ENCODE assay signal across 22 mouse cellular contexts in genomic region chr1:93811495-93812039, GRCm38 (mm10). TPM values are rescaled to one million over a fixed set of nuclear protein-coding genes. Genes with fewer than 3 reads are reported as not detected.
DNase-seq lines count a peak whose midpoint lies in the region; ATAC-seq and TF ChIP-seq lines count a peak whose summit lies in the region.
"Had no signal": no experiment of that assay in that cellular context is flagged by ENCODE, and none has a peak within 500 bp of the region (broad histone marks: within the 10 kb centered on the region; RNA-seq: fewer than 3 reads in every experiment).

No protein-coding gene starts in this region.

- H3K4me2 ChIP-seq in intestine, postnatal 0 days (replicated peaks; ENCODE audit: low read depth): no peak overlapping the region
- no peak overlapping the region for H3K4me2 ChIP-seq in intestine, embryonic 16.5 days (ENCODE audit: low read depth, low read length)
- H3K4me2 ChIP-seq: embryonic facial prominence, embryonic 13.5 days; forebrain, embryonic 12.5 days; heart, embryonic 13.5 days; hindbrain, embryonic 15.5 days had no signal

- H3K4me3 ChIP-seq in intestine, postnatal 0 days (ENCODE audit: low read depth, low read length): no peak overlapping the region
- H3K4me3 ChIP-seq in intestine, embryonic 16.5 days (ENCODE audit: low read length): no peak overlapping the region
- H3K4me3 ChIP-seq: embryonic facial prominence, embryonic 13.5 days; forebrain, embryonic 12.5 days; heart, embryonic 13.5 days; hindbrain, embryonic 15.5 days had no signal

- H3K36me3 ChIP-seq in intestine, postnatal 0 days (ENCODE audit: control insufficient read depth, insufficient read depth): peaks cover 86% of the 10 kb centered on the region
- peaks cover 36% of the 10 kb centered on the region for H3K36me3 ChIP-seq in intestine, embryonic 16.5 days (ENCODE audit: control insufficient read depth, insufficient read depth, low read length)

- H3K4me1 ChIP-seq in intestine, postnatal 0 days (replicated peaks; ENCODE audit: control insufficient read depth, insufficient read depth, low read length): no peaks in the 10 kb centered on the region
- H3K4me1 ChIP-seq in intestine, embryonic 16.5 days (ENCODE audit: control insufficient read depth, insufficient read depth, low read length): no peaks in the 10 kb centered on the region
- H3K4me1 ChIP-seq: embryonic facial prominence, embryonic 13.5 days; forebrain, embryonic 12.5 days; heart, embryonic 13.5 days; hindbrain, embryonic 15.5 days had no signal

- TF ChIP-seq CTCF in intestine, postnatal 0 days (IDR thresholded peaks at IDR 0.05; ENCODE audit: low read depth): no peak

- H3K27me3 ChIP-seq in intestine, postnatal 0 days (replicated peaks; ENCODE audit: control insufficient read depth, insufficient read depth, low read length): no peaks in the 10 kb centered on the region
- H3K27me3 ChIP-seq in intestine, embryonic 16.5 days (replicated peaks; ENCODE audit: control insufficient read depth, insufficient read depth, low read length): no peaks in the 10 kb centered on the region
- H3K27me3 ChIP-seq: CH12.LX; embryonic facial prominence, embryonic 13.5 days; forebrain, embryonic 12.5 days; heart, embryonic 13.5 days; hindbrain, embryonic 15.5 days had no signal

- no peaks in the 10 kb centered on the region for H3K9me3 ChIP-seq in intestine, postnatal 0 days (ENCODE audit: control insufficient read depth)
- no peaks in the 10 kb centered on the region for H3K9me3 ChIP-seq in intestine, embryonic 16.5 days (ENCODE audit: control insufficient read depth, low read length)
- H3K9me3 ChIP-seq: embryonic facial prominence, embryonic 13.5 days; forebrain, embryonic 12.5 days; heart, embryonic 13.5 days; hindbrain, embryonic 15.5 days had no signal

- DNase-seq in cerebellum, adult 18-20 months: peak; percentile 48 to 55
- DNase-seq in cerebellum, postnatal 10 days: no peak
- peak; percentile 44 to 54 for DNase-seq in cerebellum, postnatal 25 days
- no peak for DNase-seq in cerebellum, adult 11 months
- DNase-seq in urinary bladder, postnatal 4 days (ENCODE audit: low spot score in 2 of 2): no peak
- DNase-seq: adrenal gland, adult 2 months; adrenal gland, postnatal 25 days; heart, postnatal 36 days; kidney, adult 11 months; kidney, adult 9 months had no signal

- 0 out of 2 replicates have a peak, but pooled peaks have one; percentile 20 for ATAC-seq in intestine, postnatal 0 days
- ATAC-seq in intestine, embryonic 16.5 days: no peak
- ATAC-seq in megakaryocyte, adult 5-6 weeks (ENCODE audit: poor library complexity, severe bottlenecking): peak; percentile 62
- ATAC-seq: forebrain, embryonic 16.5 days had no signal

- 85% methylated on average over 8 of the region's 8 CpGs for WGBS in intestine, postnatal 0 days
- 85% methylated on average over 8 of the region's 8 CpGs for WGBS in intestine, embryonic 16.5 days

- no peak overlapping the region for H3K9ac ChIP-seq in intestine, postnatal 0 days (ENCODE audit: low read depth, low read length)
- H3K9ac ChIP-seq in intestine, embryonic 16.5 days (ENCODE audit: low read depth, low read length): no peak overlapping the region
- H3K9ac ChIP-seq: forebrain, embryonic 12.5 days; heart, embryonic 13.5 days; hindbrain, embryonic 15.5 days had no signal

- no peak overlapping the region for H3K27ac ChIP-seq in intestine, postnatal 0 days (ENCODE audit: low read depth, low read length)
- H3K27ac ChIP-seq in intestine, embryonic 16.5 days (ENCODE audit: low read length): no peak overlapping the region
- H3K27ac ChIP-seq: embryonic facial prominence, embryonic 13.5 days; forebrain, embryonic 12.5 days; heart, embryonic 13.5 days; hindbrain, embryonic 15.5 days had no signal

RNA-seq across cellular contexts. Expression of gene Ing5, which starts 7.8 kb away (rescaled TPM):
- 6.0 and 7.2 TPM in 2 replicates for polyA plus RNA-seq in intestine, postnatal 0 days (2015; fragmentation: Nextera tagmentation; extraction: Ambion mirVana)
- polyA plus RNA-seq in intestine, embryonic 16.5 days (2015; fragmentation: Nextera tagmentation; extraction: Ambion mirVana): 15.9 TPM in 2 replicates
- total RNA-seq in megakaryocyte, adult 5-6 weeks (2015): 8.3 and 11.1 TPM in 2 replicates
- 22.1 and 26.3 TPM in 2 replicates for total RNA-seq in megakaryocyte, adult 5-6 weeks (2017)

RNA-seq across cellular contexts. Expression of gene Dtymk, which starts 9.8 kb away (rescaled TPM):
- 85.8 and 87.1 TPM in 2 replicates for polyA plus RNA-seq in intestine, postnatal 0 days (2015; fragmentation: Nextera tagmentation; extraction: Ambion mirVana)
- polyA plus RNA-seq in intestine, embryonic 16.5 days (2015; fragmentation: Nextera tagmentation; extraction: Ambion mirVana): 176 and 191 TPM in 2 replicates
- 89.6 and 94.6 TPM in 2 replicates for total RNA-seq in megakaryocyte, adult 5-6 weeks (2015)
- 78.7 and 94.6 TPM in 2 replicates for total RNA-seq in megakaryocyte, adult 5-6 weeks (2017)

RNA-seq across cellular contexts. Expression of gene D2hgdh, which starts 13.1 kb away (rescaled TPM):
- polyA plus RNA-seq in intestine, postnatal 0 days (2015; fragmentation: Nextera tagmentation; extraction: Ambion mirVana): 9.3 and 9.5 TPM in 2 replicates
- 15.8 and 16.9 TPM in 2 replicates for polyA plus RNA-seq in intestine, embryonic 16.5 days (2015; fragmentation: Nextera tagmentation; extraction: Ambion mirVana)
- total RNA-seq in megakaryocyte, adult 5-6 weeks (2015): 10.8 and 12.4 TPM in 2 replicates
- 13.2 and 15.2 TPM in 2 replicates for total RNA-seq in megakaryocyte, adult 5-6 weeks (2017)

RNA-seq across cellular contexts. Expression of gene Gal3st2, which starts 49.5 kb away (rescaled TPM):
- 13.3 and 14.1 TPM in 2 replicates for polyA plus RNA-seq in intestine, postnatal 0 days (2015; fragmentation: Nextera tagmentation; extraction: Ambion mirVana)
- 0.12 and 0.13 TPM in 2 replicates for polyA plus RNA-seq in intestine, embryonic 16.5 days (2015; fragmentation: Nextera tagmentation; extraction: Ambion mirVana)
- not detected in 2 replicates for total RNA-seq in megakaryocyte, adult 5-6 weeks (2015)
- total RNA-seq in megakaryocyte, adult 5-6 weeks (2017): not detected in 2 replicates
- total RNA-seq: adrenal gland, adult 2 months; adrenal gland, postnatal 25 days; gastrocnemius, adult 8-10 months had no signal
- polyA plus RNA-seq: embryonic facial prominence, embryonic 13.5 days; forebrain, embryonic 12.5 days; forebrain, embryonic 16.5 days; heart, postnatal 0 days; hindbrain, embryonic 11.5 days; hindbrain, embryonic 15.5 days had no signal

RNA-seq across cellular contexts. Expression of gene Thap4, which starts 56.9 kb away (rescaled TPM):
- 56.6 and 59.0 TPM in 2 replicates for polyA plus RNA-seq in intestine, postnatal 0 days (2015; fragmentation: Nextera tagmentation; extraction: Ambion mirVana)
- 85.9 and 88.1 TPM in 2 replicates for polyA plus RNA-seq in intestine, embryonic 16.5 days (2015; fragmentation: Nextera tagmentation; extraction: Ambion mirVana)
- 19.5 and 25.3 TPM in 2 replicates for total RNA-seq in megakaryocyte, adult 5-6 weeks (2015)
- total RNA-seq in megakaryocyte, adult 5-6 weeks (2017): 11.5 and 14.0 TPM in 2 replicates

Comparison
In these comparisons a context has a peak if more than half of its experiments do, and no peak if none do; other contexts are left out.
1. DNase-seq: peak in cerebellum, adult 18-20 months (2 of 2) and cerebellum, postnatal 25 days (2 of 2); none in cerebellum, postnatal 10 days (0 of 2), cerebellum, adult 11 months (single experiment) and urinary bladder, postnatal 4 days (0 of 2).